Mouse (Mus musculus) limb, embryonic 12.5 days (tissue): ENCODE measurements around the gene Itga10. TPM values are rescaled to one million over a fixed set of nuclear protein-coding genes. Genes with fewer than 3 reads are reported as not detected.

Source experiments
- ATAC-seq: fragments of 200-750 bp; cut with Nextera tagmentation; 2 replicates; pipeline ENCODE4 v1.8.0; 2017; ENCODE audit warnings: low read depth, moderate TSS enrichment; ENCODE audit not compliant: insufficient number of reproducible peaks, insufficient read depth, low FRiP score, low TSS enrichment
- H3K27ac ChIP-seq: fragments of 300-500 bp; sonication (generic); 2 replicates; pipeline ENCODE4 v1.5.1; 2016; ENCODE audit warnings: mild to moderate bottlenecking, moderate library complexity
- H3K27me3 ChIP-seq: fragments of 300-500 bp; sonication (generic); 2 replicates; pipeline ENCODE4 v1.6.1; 2016; ENCODE audit warnings: mild to moderate bottlenecking, moderate library complexity
- H3K36me3 ChIP-seq: fragments of 300-500 bp; sonication (generic); 2 replicates; pipeline ENCODE4 v1.6.1; 2016; ENCODE audit warnings: mild to moderate bottlenecking, moderate library complexity
- H3K4me1 ChIP-seq: fragments of 300-500 bp; sonication (generic); replicated peaks from 2 replicates; pipeline ENCODE4 v1.6.1; 2016
- H3K4me2 ChIP-seq: fragments of 300-500 bp; sonication (generic); 2 replicates; pipeline ENCODE4 v1.6.1; 2016; ENCODE audit warnings: mild to moderate bottlenecking, moderate library complexity
- H3K4me3 ChIP-seq: fragments of 300-500 bp; sonication (generic); replicated peaks from 2 replicates; pipeline ENCODE4 v1.5.1; 2016; ENCODE audit warnings: mild to moderate bottlenecking
- H3K9ac ChIP-seq: fragments of 300-500 bp; sonication (generic); replicated peaks from 2 replicates; pipeline ENCODE4 v1.6.1; 2016; ENCODE audit warnings: mild to moderate bottlenecking, moderate library complexity
- H3K9me3 ChIP-seq: fragments of 300-500 bp; sonication (generic); 2 replicates; pipeline ENCODE4 v1.6.1; 2016; ENCODE audit warnings: mild to moderate bottlenecking, moderate library complexity
- WGBS: fragments of 180-500 bp; shearing (Covaris S2); methylation state at CpG from one replicate; pipeline ENCODE4 v1.1.7; 2016; 5-methylcytosine and 5-hydroxymethylcytosine counted together
- polyA plus RNA-seq: library from polyadenylated mRNA; unstranded; fragments of >200 nt; fragmentation: Nextera tagmentation; extraction: Ambion mirVana; gene quantifications from 2 replicates; pipeline ENCODE4 v1.2.1, GENCODE M21; 2016

The Itga10 gene
- polyA plus RNA-seq = 0.76 and 1.5 TPM in 2 replicates

GRCm38 (mm10) chr3:96645018-96645649 lies at the start of gene Itga10:
Itga10 (plus strand) TSS chr3:96645584.
- H3K27ac ChIP-seq = no peak within 1 kb of the TSS
- H3K36me3 ChIP-seq = peaks cover 52% of the 10 kb centered on the region
- H3K27me3 ChIP-seq = no peaks in the 10 kb centered on the region
- H3K4me2 ChIP-seq = no peak within 1 kb of the TSS
- 68% methylated on average over 7 of the region's 7 CpGs for WGBS
- 0 out of 2 replicates have a peak, but pooled peaks cover 4% of the 10 kb centered on the region for H3K4me1 ChIP-seq
- no peak for ATAC-seq
- no peak within 1 kb of the TSS for H3K4me3 ChIP-seq
- no peaks in the 10 kb centered on the region for H3K9me3 ChIP-seq
- H3K9ac ChIP-seq = no peak within 1 kb of the TSS

- Histone ChIP-seq H3K4me3 (peak overlapping the region; percentile 53), H3K4me2 (peak overlapping the region; percentile 99), H3K4me1 (peaks cover 51% of the 10 kb centered on the region), H3K36me3 (no peaks in the 10 kb centered on the region), H3K9me3 (no peaks in the 10 kb centered on the region), H3K27ac (no peak overlapping the region), H3K27me3 (peaks cover 39% of the 10 kb centered on the region), H3K9ac (no peak overlapping the region)
- WGBS = 31% methylated on average over 6 of the region's 6 CpGs
- no peak for ATAC-seq
These were observed 49.7 kb upstream of the Itga10 start for GRCm38 (mm10) chr3:96595661-96596060.

- no peak for ATAC-seq
- Histone ChIP-seq H3K27ac (peak within 1 kb of the TSS; percentile 67; the same call in 1 of the 2 replicates), H3K9ac (peak within 1 kb of the TSS; percentile 67), H3K4me3 (peak within 1 kb of the TSS; percentile 53), H3K4me1 (peaks cover 51% of the 10 kb centered on the region), H3K36me3 (no peaks in the 10 kb centered on the region), H3K9me3 (no peaks in the 10 kb centered on the region), H3K4me2 (peak within 1 kb of the TSS; percentile 99), H3K27me3 (peaks cover 39% of the 10 kb centered on the region)
- under 1% methylated on average over 20 of the region's 23 CpGs for WGBS
These were observed 49.1 kb upstream of the Itga10 start, which contains the start of gene Ankrd34a for GRCm38 (mm10) chr3:96596228-96596707. Ankrd34a (plus strand) TSS chr3:96596636.

- Histone ChIP-seq H3K27ac (no peak overlapping the region), H3K9ac (peak overlapping the region; percentile 67), H3K4me2 (peak overlapping the region; percentile 99), H3K36me3 (no peaks in the 10 kb centered on the region), H3K4me3 (peak overlapping the region; percentile 53), H3K27me3 (peaks cover 39% of the 10 kb centered on the region), H3K9me3 (no peaks in the 10 kb centered on the region), H3K4me1 (peaks cover 53% of the 10 kb centered on the region)
- ATAC-seq = no peak
- 4% methylated on average over 10 of the region's 12 CpGs for whole genome bisulfite sequencing
These were observed 48.5 kb upstream of the Itga10 start for GRCm38 (mm10) chr3:96596855-96597254.

GRCm38 (mm10) chr3:96597435-96597891 lies 47.9 kb upstream of the Itga10 start:
- WGBS = under 1% methylated on average over 40 of the region's 40 CpGs
- peak overlapping the region; percentile 99 for H3K4me2 ChIP-seq
- peaks cover 39% of the 10 kb centered on the region for H3K27me3 ChIP-seq
- no peak for ATAC-seq
- H3K9ac ChIP-seq = peak overlapping the region; percentile 67
- H3K9me3 ChIP-seq = no peaks in the 10 kb centered on the region
- peaks cover 54% of the 10 kb centered on the region for H3K4me1 ChIP-seq
- H3K36me3 ChIP-seq = no peaks in the 10 kb centered on the region
- peak overlapping the region; percentile 53 for H3K4me3 ChIP-seq
- H3K27ac ChIP-seq = peak overlapping the region; percentile 67

- peak overlapping the region; percentile 53 for H3K4me3 ChIP-seq
- peak overlapping the region; percentile 67 for H3K27ac ChIP-seq
- H3K4me2 ChIP-seq = peak overlapping the region; percentile 99
- H3K4me1 ChIP-seq = peaks cover 54% of the 10 kb centered on the region
- no peak for ATAC-seq
- H3K27me3 ChIP-seq = peaks cover 39% of the 10 kb centered on the region
- no peaks in the 10 kb centered on the region for H3K36me3 ChIP-seq
- no peaks in the 10 kb centered on the region for H3K9me3 ChIP-seq
- H3K9ac ChIP-seq = peak overlapping the region; percentile 67
- WGBS = 1% methylated on average over 54 of the region's 54 CpGs
These were observed 47.0 kb upstream of the Itga10 start for GRCm38 (mm10) chr3:96598156-96599068.

GRCm38 (mm10) chr3:96599069-96599393 lies 46.4 kb upstream of the Itga10 start:
- WGBS = 47% methylated on average over 8 of the region's 8 CpGs
- Histone ChIP-seq H3K4me2 (peak overlapping the region; percentile 99), H3K4me1 (peaks cover 59% of the 10 kb centered on the region), H3K27ac (no peak overlapping the region), H3K27me3 (peaks cover 39% of the 10 kb centered on the region), H3K9ac (no peak overlapping the region), H3K36me3 (no peaks in the 10 kb centered on the region), H3K9me3 (no peaks in the 10 kb centered on the region), H3K4me3 (peak overlapping the region; percentile 53)
- no peak for ATAC-seq

- no peak for ATAC-seq
- Histone ChIP-seq H3K4me1 (peaks cover 59% of the 10 kb centered on the region), H3K27ac (no peak overlapping the region), H3K9me3 (no peaks in the 10 kb centered on the region), H3K27me3 (peaks cover 39% of the 10 kb centered on the region), H3K9ac (no peak overlapping the region), H3K4me2 (peak overlapping the region; percentile 99; the same call in 1 of the 2 replicates), H3K36me3 (0 out of 2 replicates have a peak, but pooled peaks cover 2% of the 10 kb centered on the region), H3K4me3 (no peak overlapping the region; the same call in 1 of the 2 replicates)
- 73% methylated on average over 3 of the region's 3 CpGs for WGBS
These were observed 46.0 kb upstream of the Itga10 start for GRCm38 (mm10) chr3:96599411-96599810.

- peak within 1 kb of the TSS; percentile 96 for H3K9ac ChIP-seq
- no peaks in the 10 kb centered on the region for H3K9me3 ChIP-seq
- H3K27ac ChIP-seq = peak within 1 kb of the TSS; percentile 94
- H3K36me3 ChIP-seq = peaks cover 10% of the 10 kb centered on the region; the same call in 1 of the 2 replicates
- peak; percentile 94 for ATAC-seq
- peak within 1 kb of the TSS; percentile 87 for H3K4me3 ChIP-seq
- peak within 1 kb of the TSS; percentile 78 for H3K4me2 ChIP-seq
- H3K27me3 ChIP-seq = peaks cover 28% of the 10 kb centered on the region
- H3K4me1 ChIP-seq = peaks cover 55% of the 10 kb centered on the region
- WGBS = 2% methylated on average over 27 of the region's 27 CpGs
These were observed 44.6 kb upstream of the Itga10 start, which contains the start of gene Lix1l for GRCm38 (mm10) chr3:96600639-96601250. Lix1l (plus strand) TSS chr3:96601149.

GRCm38 (mm10) chr3:96601251-96601787 lies 44.1 kb upstream of the Itga10 start:
- 1% methylated on average over 33 of the region's 40 CpGs for WGBS
- H3K4me1 ChIP-seq = peaks cover 49% of the 10 kb centered on the region
- no peaks in the 10 kb centered on the region for H3K9me3 ChIP-seq

More at GRCm38 (mm10) chr3:96601251-96601787, 44.1 kb upstream of the Itga10 start:
- Histone ChIP-seq H3K27ac (peak overlapping the region; percentile 94), H3K4me3 (peak overlapping the region; percentile 87), H3K4me2 (peak overlapping the region; percentile 78), H3K36me3 (peaks cover 10% of the 10 kb centered on the region; the same call in 1 of the 2 replicates), H3K27me3 (peaks cover 22% of the 10 kb centered on the region), H3K9ac (peak overlapping the region; percentile 96)
- peak; percentile 49 for ATAC-seq
